Mouse (Mus musculus) layer of hippocampus, postnatal 10 days (tissue): Measurements from ENCODE around the gene Aspn. TPM values are rescaled to one million over a fixed set of nuclear protein-coding genes. Genes with fewer than 3 reads are reported as not detected.
"Not testable (repeated sequence)": the region's sequence is repeated elsewhere in the genome, so short reads cannot be mapped to it uniquely, and the experiment has no call there.

Experiments used
- DNase-seq, 2 experiments: peaks; one replicate each; pipeline ENCODE4 v3.0.0; 2021; ENCODE audit warnings: low spot score in 2 of 2
- total RNA-seq, 2 experiments: library from RNA; stranded (reverse); gene quantifications; 2 replicates each; pipeline ENCODE4 v1.2.3; 2021

The Aspn gene
- total RNA-seq, 2 experiments from 2014 or later = 1.2 to 1.8 TPM

- no peak for DNase-seq
These were observed 39.6 kb downstream of the Aspn start for GRCm38 (mm10) chr13:49583859-49584258.

GRCm38 (mm10) chr13:49584307-49585005 lies 40.2 kb downstream of the Aspn start:
- no peak for DNase-seq

GRCm38 (mm10) chr13:49586062-49586461 lies 41.8 kb downstream of the Aspn start:
- DNase-seq = no peak

GRCm38 (mm10) chr13:49602541-49602940 lies 58.3 kb downstream of the Aspn start:
- DNase-seq = not testable (repeated sequence)

GRCm38 (mm10) chr13:49603603-49604002 lies 59.4 kb downstream of the Aspn start:
- no peak for DNase-seq

GRCm38 (mm10) chr13:49607714-49608113 lies 63.5 kb downstream of the Aspn start, which contains the start of gene Ogn:
Ogn (plus strand) TSS chr13:49608046.
- DNase-seq = no peak

GRCm38 (mm10) chr13:49608589-49609322 lies 64.5 kb downstream of the Aspn start:
- DNase-seq = no peak

GRCm38 (mm10) chr13:49617021-49617420 lies 72.8 kb downstream of the Aspn start:
- no peak for DNase-seq

Other genes with a start within 250 kb of the Aspn start
- gene Fgd3, start 224.1 kb upstream of the Aspn start, total RNA-seq = 1 to 10 TPM; 7.9 to 8.1 TPM
- 10 to 100 TPM; 45.0 to 45.3 TPM for gene Bicd2, start 202.9 kb upstream of the Aspn start, total RNA-seq
- 10 to 100 TPM; 16.4 to 16.8 TPM for gene Ippk, start 123.2 kb upstream of the Aspn start, total RNA-seq
- gene Tes3-ps, start 51.1 kb upstream of the Aspn start, total RNA-seq = 1 to 10 TPM; 1.5 to 1.8 TPM
- 1 to 10 TPM; 3.0 to 3.4 TPM for gene Ecm2, start 39.6 kb upstream of the Aspn start, total RNA-seq
- under 1 TPM; 0.66 to 0.85 TPM for gene Omd, start 38.0 kb downstream of the Aspn start, total RNA-seq
- 1 to 10 TPM; 4.2 to 4.5 TPM for gene Ogn, start 63.6 kb downstream of the Aspn start, total RNA-seq
- gene Cenpp, start 108.3 kb downstream of the Aspn start, total RNA-seq = 1 to 10 TPM; 1.3 to 1.8 TPM
- gene Nol8, start 108.6 kb downstream of the Aspn start, total RNA-seq = 10 to 100 TPM; 23.5 to 30.2 TPM
- 10 to 100 TPM; 64.7 to 73.0 TPM for gene Iars, start 137.7 kb downstream of the Aspn start, total RNA-seq